ENCODE assay signal across 10 mouse cellular contexts in genomic region chr2:180428331-180428730, GRCm38 (mm10). TPM values are rescaled to one million over a fixed set of nuclear protein-coding genes. Genes with fewer than 3 reads are reported as not detected.
A peak's percentile ranks its signal among the peaks of the same experiment; 100 is the strongest.
DNase-seq lines count a peak whose midpoint lies in the region; TF ChIP-seq lines count a peak whose summit lies in the region.
"Had no signal": no experiment of that assay in that cellular context is flagged by ENCODE, and none has a peak within 500 bp of the region (broad histone marks: within the 10 kb centered on the region; RNA-seq: fewer than 3 reads in every experiment).

No protein-coding gene starts in this region.

- H3K27ac ChIP-seq in layer of hippocampus, adult 2 months = no peak overlapping the region
- no peak overlapping the region for H3K27ac ChIP-seq in CH12.LX (ENCODE audit: insufficient read depth, low read depth)
- H3K27ac ChIP-seq: stomach, embryonic 15.5 days had no signal

- peaks cover 0 to 3% of the 10 kb centered on the region in 2 experiments for H3K36me3 ChIP-seq in CH12.LX (replicated peaks in 1 of 2; ENCODE audit: control insufficient read depth in 1 of 2, insufficient read depth in 1 of 2, low read length in 1 of 2)
- H3K36me3 ChIP-seq: stomach, embryonic 15.5 days had no signal

- peak; percentile 58 for TF ChIP-seq RAD21 in CH12.LX (IDR thresholded peaks at IDR 0.05; ENCODE audit: low read depth, low read length)

- peak; percentile 85 for TF ChIP-seq CTCF in layer of hippocampus, adult 2 months (conservative IDR thresholded peaks at IDR 0.05)
- peak; percentile 69 to 72 for TF ChIP-seq CTCF in CH12.LX (conservative IDR thresholded peaks at IDR 0.05 in 1 of 2, IDR thresholded peaks at IDR 0.05 in 1 of 2; ENCODE audit: low read depth in 2 of 2, low read length in 2 of 2)

- dilution Hi-C loops in CH12.LX (cut with MboI; ENCODE audit: extremely low pct_ligation_motif_present, extremely low pct_unique_long_range_greater_than_20kb, low sequenced_read_pairs) = no loop called here

- TF ChIP-seq POLR2A in CH12.LX (IDR thresholded peaks at IDR 0.05; ENCODE audit: low read depth, low read length) = no peak

- peak in 1 of 2 experiments; percentile 39 for DNase-seq in layer of hippocampus, adult 2 months (ENCODE audit: low spot score in 2 of 2)
- DNase-seq in layer of hippocampus, adult 9-11 months = no peak
- DNase-seq in CH12.LX (ENCODE audit: extremely low read depth) = peak; percentile 41
- peak; percentile 62 for DNase-seq in MN1 (ENCODE audit: low spot score)
- peak; percentile 37 for DNase-seq in induced T-regulatory cell, adult 2 months (ENCODE audit: low read depth)
- no peak for DNase-seq in frontal cortex, postnatal 25 days (ENCODE audit: low spot score in 2 of 2)
- DNase-seq in right cerebral cortex, postnatal 25 days = no peak
- DNase-seq: heart, postnatal 14 days had no signal

- no peaks in the 10 kb centered on the region for H3K79me2 ChIP-seq in CH12.LX (replicated peaks; ENCODE audit: control insufficient read depth, extremely low read depth, insufficient read depth, poor library complexity, severe bottlenecking)

- peaks cover 5 to 17% of the 10 kb centered on the region in 2 experiments; a peak in 2 of 4 replicates for H3K4me1 ChIP-seq in CH12.LX (ENCODE audit: control insufficient read depth in 1 of 2, insufficient read depth in 2 of 2)
- H3K4me1 ChIP-seq: stomach, embryonic 15.5 days had no signal

- no peak for TF ChIP-seq EP300 in CH12.LX (IDR thresholded peaks at IDR 0.05; ENCODE audit: low read length)

- peaks cover 15% of the 10 kb centered on the region for H3K27me3 ChIP-seq in CH12.LX (replicated peaks)
- H3K27me3 ChIP-seq: stomach, embryonic 15.5 days had no signal

- in situ Hi-C loops in CH12.LX (cut with MboI; ENCODE audit: low pct_ligation_motif_present, low pct_unique_long_range_greater_than_20kb, low sequenced_read_pairs) = loop anchor here (5.0 kb wide), 1 partner anchor 76 kb away; no protein-coding TSS in a partner anchor

- no peaks in the 10 kb centered on the region for H3K9me3 ChIP-seq in CH12.LX (replicated peaks; ENCODE audit: low read length)
- H3K9me3 ChIP-seq: megakaryocyte, embryonic 14.5 days; stomach, embryonic 15.5 days had no signal

- no peak overlapping the region for H3K9ac ChIP-seq in CH12.LX (ENCODE audit: insufficient read depth, low read depth)
- H3K9ac ChIP-seq: stomach, embryonic 15.5 days had no signal

- no peak overlapping the region for H3K4me2 ChIP-seq in CH12.LX (ENCODE audit: insufficient read depth, low read depth, poor library complexity, severe bottlenecking)
- H3K4me2 ChIP-seq: stomach, embryonic 15.5 days had no signal

- no peak overlapping the region for H3K4me3 ChIP-seq in layer of hippocampus, adult 2 months
- H3K4me3 ChIP-seq in CH12.LX (replicated peaks in 1 of 3; ENCODE audit: low read depth in 2 of 3, low read length in 2 of 3, poor library complexity in 1 of 3) = no peak overlapping the region
- H3K4me3 ChIP-seq: megakaryocyte, embryonic 14.5 days; stomach, embryonic 15.5 days had no signal

TF ChIP-seq in CH12.LX, 34 proteins besides CTCF, POLR2A, EP300 and RAD21:
- no peak for TF ChIP-seq JUND (conservative IDR thresholded peaks at IDR 0.05; ENCODE audit: low read depth, low read length)
- TF ChIP-seq USF1 (IDR thresholded peaks at IDR 0.05; ENCODE audit: low read depth, low read length) = no peak
- TF ChIP-seq BHLHE40 (IDR thresholded peaks at IDR 0.05; ENCODE audit: low read depth, low read length) = no peak
- no peak for TF ChIP-seq POLR2AphosphoS2 (IDR thresholded peaks at IDR 0.05; ENCODE audit: low read depth, low read length)
- TF ChIP-seq ZKSCAN1 (IDR thresholded peaks at IDR 0.05; ENCODE audit: borderline replicate concordance, low read depth, low read length) = no peak
- peak; percentile 45 for TF ChIP-seq SMC3 (IDR thresholded peaks at IDR 0.05; ENCODE audit: low read depth, low read length)
- no peak for TF ChIP-seq TBP (conservative IDR thresholded peaks at IDR 0.05; ENCODE audit: low read depth, low read length)
- TF ChIP-seq NELFE (IDR thresholded peaks at IDR 0.05; ENCODE audit: low read depth, low read length) = no peak

RNA-seq across cellular contexts. Expression of gene Slco4a1, which starts 27.7 kb away (rescaled TPM):
- 1 to 10 TPM; 1.3 to 1.8 TPM for total RNA-seq in layer of hippocampus, adult 2 months (2021)
- total RNA-seq in CH12.LX (2012; rRNA removed) (3.9 and 4.8 TPM in 2 replicates), CH12.LX (2014; rRNA removed) (1.4 and 1.9 TPM in 2 replicates)
- 4.3 and 5.4 TPM in 2 replicates for polyA plus RNA-seq in CH12.LX (2012; ENCODE audit: insufficient read length, low read depth)

Comparison
In these comparisons a context has a peak if more than half of its experiments do, and no peak if none do; other contexts are left out.
1. DNase-seq: peak in CH12.LX (single experiment), MN1 (single experiment) and induced T-regulatory cell, adult 2 months (single experiment); none in layer of hippocampus, adult 9-11 months (single experiment), frontal cortex, postnatal 25 days (0 of 2) and right cerebral cortex, postnatal 25 days (single experiment).